Mouse (Mus musculus): ENCODE results near the gene Mettl16. TPM values are rescaled to one million over a fixed set of nuclear protein-coding genes. Genes with fewer than 3 reads are reported as not detected.

Gene Mettl16
- polyA plus RNA-seq, 1 experiment from 2014 or later, result 13.4 TPM

GRCm38 (mm10) chr11:74870544-74870943 lies 99.9 kb downstream of the Mettl16 start:
- Histone ChIP-seq H3K36me3 (ENCODE audit: control insufficient read depth, insufficient read depth, low read length) (no peaks in the 10 kb centered on the region), H3K4me2 (replicated peaks; ENCODE audit: low read depth) (no peak overlapping the region), H3K4me3 (ENCODE audit: low read depth, low read length) (no peak overlapping the region), H3K27ac (replicated peaks) (peak overlapping the region; percentile 42; the same call in 1 of the 2 replicates), H3K27me3 (ENCODE audit: control insufficient read depth, insufficient read depth, low read length) (no peaks in the 10 kb centered on the region), H3K9ac (ENCODE audit: low read length) (no peak overlapping the region), H3K4me1 (replicated peaks; ENCODE audit: control insufficient read depth, insufficient read depth) (no peaks in the 10 kb centered on the region), H3K9me3 (ENCODE audit: control insufficient read depth, low read length) (no peaks in the 10 kb centered on the region)
- WGBS, result 55% methylated on average over 4 of the region's 4 CpGs
- no peak for TF ChIP-seq EP300 (optimal IDR thresholded peaks at IDR 0.05)
- no peak for TF ChIP-seq CTCF (IDR thresholded peaks at IDR 0.05; ENCODE audit: low read depth)
- ATAC-seq (ENCODE audit: low FRiP score, low TSS enrichment) (no peak), DNase-seq (ENCODE audit: low spot score) (no peak)

- DNase-seq (ENCODE audit: low spot score), result peak; percentile 71
- Histone ChIP-seq H3K4me3 (ENCODE audit: low read depth, low read length) (no peak overlapping the region), H3K9me3 (ENCODE audit: control insufficient read depth, low read length) (no peaks in the 10 kb centered on the region), H3K27me3 (ENCODE audit: control insufficient read depth, insufficient read depth, low read length) (no peaks in the 10 kb centered on the region), H3K4me2 (replicated peaks; ENCODE audit: low read depth) (no peak overlapping the region), H3K36me3 (ENCODE audit: control insufficient read depth, insufficient read depth, low read length) (no peaks in the 10 kb centered on the region), H3K9ac (ENCODE audit: low read length) (no peak overlapping the region), H3K27ac (replicated peaks) (peak overlapping the region; percentile 42), H3K4me1 (replicated peaks; ENCODE audit: control insufficient read depth, insufficient read depth) (no peaks in the 10 kb centered on the region)
- ATAC-seq (ENCODE audit: low FRiP score, low TSS enrichment), result peak; percentile 78
- TF ChIP-seq EP300 (optimal IDR thresholded peaks at IDR 0.05), result no peak
- TF ChIP-seq CTCF (IDR thresholded peaks at IDR 0.05; ENCODE audit: low read depth), result peak; percentile 66
- WGBS, result 20% methylated on average over 12 of the region's 12 CpGs
Observed at GRCm38 (mm10) chr11:74870991-74871622, 100.5 kb downstream of the Mettl16 start.

GRCm38 (mm10) chr11:74874630-74875029 lies 104.0 kb downstream of the Mettl16 start:
- Histone ChIP-seq H3K4me3 (ENCODE audit: low read depth, low read length) (no peak overlapping the region), H3K36me3 (ENCODE audit: control insufficient read depth, insufficient read depth, low read length) (no peaks in the 10 kb centered on the region), H3K9me3 (ENCODE audit: control insufficient read depth, low read length) (no peaks in the 10 kb centered on the region), H3K4me2 (replicated peaks; ENCODE audit: low read depth) (no peak overlapping the region), H3K27ac (replicated peaks) (peak overlapping the region; percentile 40; the same call in 1 of the 2 replicates), H3K27me3 (ENCODE audit: control insufficient read depth, insufficient read depth, low read length) (no peaks in the 10 kb centered on the region), H3K4me1 (replicated peaks; ENCODE audit: control insufficient read depth, insufficient read depth) (0 out of 2 replicates have a peak, but pooled peaks cover 2% of the 10 kb centered on the region), H3K9ac (ENCODE audit: low read length) (no peak overlapping the region)
- 72% methylated on average over 3 of the region's 3 CpGs for WGBS
- no peak for DNase-seq (ENCODE audit: low spot score)
- TF ChIP-seq CTCF (IDR thresholded peaks at IDR 0.05; ENCODE audit: low read depth), result no peak
- no peak for ATAC-seq (ENCODE audit: low FRiP score, low TSS enrichment)

- no peaks in the 10 kb centered on the region for H3K36me3 ChIP-seq (ENCODE audit: control insufficient read depth, insufficient read depth, low read length)
- H3K27me3 ChIP-seq (ENCODE audit: control insufficient read depth, insufficient read depth, low read length), result no peaks in the 10 kb centered on the region
- WGBS, result 6% methylated on average over 9 of the region's 9 CpGs
- TF ChIP-seq CTCF (IDR thresholded peaks at IDR 0.05; ENCODE audit: low read depth), result no peak
- no peak for TF ChIP-seq EP300 (optimal IDR thresholded peaks at IDR 0.05)
- ATAC-seq (ENCODE audit: low FRiP score, low TSS enrichment), result peak; percentile 84
- H3K27ac ChIP-seq (replicated peaks), result 0 out of 2 replicates have a peak overlapping the region, but pooled peaks have one; percentile 49
- no peak overlapping the region for H3K4me3 ChIP-seq (ENCODE audit: low read depth, low read length)
- no peak overlapping the region for H3K9ac ChIP-seq (ENCODE audit: low read length)
- H3K9me3 ChIP-seq (ENCODE audit: control insufficient read depth, low read length), result no peaks in the 10 kb centered on the region
- peak overlapping the region; percentile 37 for H3K4me2 ChIP-seq (replicated peaks; ENCODE audit: low read depth)
- DNase-seq (ENCODE audit: low spot score), result peak; percentile 71
- 0 out of 2 replicates have a peak, but pooled peaks cover 2% of the 10 kb centered on the region for H3K4me1 ChIP-seq (replicated peaks; ENCODE audit: control insufficient read depth, insufficient read depth)
Observed at GRCm38 (mm10) chr11:74876801-74877200, 106.2 kb downstream of the Mettl16 start.

Small RNA genes within 50 kb of the gene (microRNA-seq; reads per million reads assigned to microRNA genes)
- gene Mir6926, result not detected

Other genes starting within 250 kb of the Mettl16 start
- gene Rap1gap2, start 159.9 kb upstream of the Mettl16 start, polyA plus RNA-seq (2015; fragmentation: Nextera tagmentation; extraction: Ambion mirVana), result 7.6 and 8.2 TPM in 2 replicates
- gene Ccdc92b, start 151.2 kb upstream of the Mettl16 start, polyA plus RNA-seq (2015; fragmentation: Nextera tagmentation; extraction: Ambion mirVana), result 0.55 and 0.62 TPM in 2 replicates
- gene Cluh, start 121.3 kb upstream of the Mettl16 start, polyA plus RNA-seq (2015; fragmentation: Nextera tagmentation; extraction: Ambion mirVana), result 17.8 and 19.9 TPM in 2 replicates
- gene Pafah1b1, start 46.2 kb upstream of the Mettl16 start, polyA plus RNA-seq (2015; fragmentation: Nextera tagmentation; extraction: Ambion mirVana), result 47.5 and 51.7 TPM in 2 replicates
- 2.5 and 2.6 TPM in 2 replicates for gene Mnt, start 60.1 kb downstream of the Mettl16 start, polyA plus RNA-seq (2015; fragmentation: Nextera tagmentation; extraction: Ambion mirVana)
- gene Sgsm2, start 126.2 kb downstream of the Mettl16 start, polyA plus RNA-seq (2015; fragmentation: Nextera tagmentation; extraction: Ambion mirVana), result 3.4 and 4.1 TPM in 2 replicates
- gene Tsr1, start 127.2 kb downstream of the Mettl16 start, polyA plus RNA-seq (2015; fragmentation: Nextera tagmentation; extraction: Ambion mirVana), result 22.3 and 22.5 TPM in 2 replicates
- gene Smg6, start 155.0 kb downstream of the Mettl16 start, polyA plus RNA-seq (2015; fragmentation: Nextera tagmentation; extraction: Ambion mirVana), result 6.1 and 6.7 TPM in 2 replicates
- gene Srr, start 155.1 kb downstream of the Mettl16 start, polyA plus RNA-seq (2015; fragmentation: Nextera tagmentation; extraction: Ambion mirVana), result 8.0 and 9.7 TPM in 2 replicates

All from stomach, postnatal 0 days (tissue).